Mouse (Mus musculus) splenic B cell, adult 2 months (primary cell): ENCODE results near the gene Nln.

Experiments
- DNase-seq: peaks from one replicate; pipeline ENCODE4 v3.0.0-alpha.2; 2011; ENCODE audit warnings: low read depth, low spot score
- H3K27me3 ChIP-seq: 2 replicates; pipeline ENCODE4 v1.6.1; 2012; ENCODE audit warnings: mild to moderate bottlenecking, low read length, moderate library complexity, mixed read lengths; ENCODE audit not compliant: control insufficient read depth, poor library complexity, insufficient read depth, severe bottlenecking
- H3K36me3 ChIP-seq: 2 replicates; pipeline ENCODE4 v1.6.1; 2012; ENCODE audit warnings: mild to moderate bottlenecking, low read length, moderate library complexity, mixed read lengths; ENCODE audit not compliant: control insufficient read depth, poor library complexity, insufficient read depth, severe bottlenecking

Gene Nln

DNA sequence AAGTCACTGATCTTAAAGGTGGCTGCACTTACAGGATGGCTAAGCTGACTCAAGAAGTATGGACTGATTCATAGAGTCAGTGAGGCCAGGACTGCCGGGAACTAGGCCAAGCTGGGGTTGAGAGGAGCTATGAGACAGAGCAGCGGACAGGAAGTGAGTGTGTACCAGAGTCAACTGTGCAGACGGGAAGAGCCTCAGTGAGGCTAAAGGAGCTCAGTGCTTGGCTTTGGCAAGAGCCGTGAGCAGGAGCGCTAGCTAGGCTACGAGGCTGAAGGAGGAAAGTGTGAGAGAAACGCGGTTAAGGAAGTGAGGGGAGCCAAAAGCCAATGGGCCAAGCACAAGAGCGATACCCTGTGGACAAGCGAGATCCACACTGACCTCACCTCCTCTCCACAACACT lies 34.7 kb downstream of the Nln start:
- Histone ChIP-seq H3K36me3 (no peaks in the 10 kb centered on the region), H3K27me3 (no peaks in the 10 kb centered on the region)
- no peak for DNase-seq

DNA sequence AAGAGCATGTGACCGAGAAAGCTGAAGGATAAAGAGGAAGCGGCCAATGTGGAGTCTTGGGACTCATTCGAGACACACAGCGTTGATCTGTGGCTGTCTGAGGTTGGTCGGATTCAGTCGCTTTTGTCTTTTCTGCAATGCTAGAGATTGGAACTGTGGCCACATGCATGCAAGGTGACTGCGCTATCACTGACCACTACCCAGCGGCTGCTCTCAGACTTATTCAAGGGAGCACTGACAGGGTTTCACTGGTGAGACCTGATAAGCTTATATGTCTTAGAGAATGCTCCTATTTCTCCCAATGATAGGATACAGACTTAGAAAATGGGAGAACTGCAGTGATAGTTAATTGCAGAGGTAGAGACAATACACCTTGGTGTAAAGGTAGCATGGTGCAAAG lies 35.2 kb downstream of the Nln start:
- H3K36me3 ChIP-seq = no peaks in the 10 kb centered on the region

GRCm38 (mm10) chr13:104072351-104072750 lies 37.1 kb downstream of the Nln start:
- peaks cover 6% of the 10 kb centered on the region for H3K36me3 ChIP-seq
- no peak for DNase-seq
- H3K27me3 ChIP-seq = no peaks in the 10 kb centered on the region

More for the DNA sequence above, 35.2 kb downstream of the Nln start:
- no peak for DNase-seq
- no peaks in the 10 kb centered on the region for H3K27me3 ChIP-seq

- H3K36me3 ChIP-seq = peaks cover 6% of the 10 kb centered on the region
- H3K27me3 ChIP-seq = no peaks in the 10 kb centered on the region
- DNase-seq = no peak
Measured at GRCm38 (mm10) chr13:104070703-104071102, 38.7 kb downstream of the Nln start.

DNA sequence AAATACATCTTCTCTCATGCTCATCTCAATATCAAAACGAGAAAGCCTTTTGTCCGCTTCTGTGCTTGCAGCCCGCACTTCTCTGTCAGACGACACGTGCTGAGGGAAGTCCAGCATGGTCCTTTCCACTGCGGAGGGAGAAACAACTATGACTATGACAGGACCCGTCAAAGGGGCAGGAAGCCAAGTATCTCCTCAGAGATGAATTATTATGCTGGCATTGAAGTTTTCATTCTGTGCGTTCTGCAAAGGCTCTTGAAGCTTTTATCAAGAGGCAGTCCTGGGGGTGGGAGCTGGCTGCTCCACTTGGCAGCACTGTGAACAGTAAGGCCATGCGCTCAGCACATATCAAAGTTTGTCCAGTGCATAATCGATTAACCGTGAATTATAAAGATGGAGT lies 40.2 kb downstream of the Nln start:
- Histone ChIP-seq H3K36me3 (peaks cover 6% of the 10 kb centered on the region), H3K27me3 (no peaks in the 10 kb centered on the region)
- no peak for DNase-seq

GRCm38 (mm10) chr13:104065649-104066347 lies 43.6 kb downstream of the Nln start:
- peaks cover 7% of the 10 kb centered on the region for H3K36me3 ChIP-seq
- no peaks in the 10 kb centered on the region for H3K27me3 ChIP-seq
- DNase-seq = no peak

GRCm38 (mm10) chr13:104063061-104063460 lies 46.4 kb downstream of the Nln start:
- no peak for DNase-seq
- 0 out of 2 replicates have a peak, but pooled peaks cover 1% of the 10 kb centered on the region for H3K36me3 ChIP-seq
- H3K27me3 ChIP-seq = no peaks in the 10 kb centered on the region

GRCm38 (mm10) chr13:104061975-104062750 lies 47.3 kb downstream of the Nln start:
- 0 out of 2 replicates have a peak, but pooled peaks cover 1% of the 10 kb centered on the region for H3K36me3 ChIP-seq
- no peaks in the 10 kb centered on the region for H3K27me3 ChIP-seq
- DNase-seq = no peak

GRCm38 (mm10) chr13:104060231-104060630 lies 49.2 kb downstream of the Nln start:
- no peaks in the 10 kb centered on the region for H3K27me3 ChIP-seq
- DNase-seq = no peak
- H3K36me3 ChIP-seq = 0 out of 2 replicates have a peak, but pooled peaks cover 1% of the 10 kb centered on the region

GRCm38 (mm10) chr13:104059536-104059935 lies 49.9 kb downstream of the Nln start:
- Histone ChIP-seq H3K36me3 (0 out of 2 replicates have a peak, but pooled peaks cover 1% of the 10 kb centered on the region), H3K27me3 (no peaks in the 10 kb centered on the region)
- DNase-seq = no peak

DNA sequence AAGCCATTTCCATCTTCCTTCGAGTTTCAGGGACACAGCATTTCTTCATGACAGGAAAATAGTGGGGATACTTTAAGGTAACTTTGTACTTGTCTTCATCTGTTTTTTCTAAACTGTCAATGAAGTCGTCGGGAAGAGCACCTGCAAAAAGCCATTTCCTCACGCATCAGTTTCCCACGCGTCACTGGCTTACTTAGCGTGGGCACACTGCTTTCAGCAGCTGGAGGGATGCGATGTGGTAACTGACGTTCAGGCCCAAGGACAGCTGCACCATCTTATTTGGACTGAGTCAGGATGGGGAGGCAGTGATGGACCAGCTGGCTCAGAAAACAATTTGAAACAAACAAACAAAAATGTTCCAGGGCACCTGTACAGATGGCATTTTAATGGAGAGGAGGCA lies 50.7 kb downstream of the Nln start:
- DNase-seq = no peak
- no peaks in the 10 kb centered on the region for H3K27me3 ChIP-seq
- 0 out of 2 replicates have a peak, but pooled peaks cover 1% of the 10 kb centered on the region for H3K36me3 ChIP-seq

GRCm38 (mm10) chr13:104052271-104052753 lies 57.1 kb downstream of the Nln start:
- DNase-seq = no peak
- H3K27me3 ChIP-seq = no peaks in the 10 kb centered on the region
- H3K36me3 ChIP-seq = no peaks in the 10 kb centered on the region

DNA sequence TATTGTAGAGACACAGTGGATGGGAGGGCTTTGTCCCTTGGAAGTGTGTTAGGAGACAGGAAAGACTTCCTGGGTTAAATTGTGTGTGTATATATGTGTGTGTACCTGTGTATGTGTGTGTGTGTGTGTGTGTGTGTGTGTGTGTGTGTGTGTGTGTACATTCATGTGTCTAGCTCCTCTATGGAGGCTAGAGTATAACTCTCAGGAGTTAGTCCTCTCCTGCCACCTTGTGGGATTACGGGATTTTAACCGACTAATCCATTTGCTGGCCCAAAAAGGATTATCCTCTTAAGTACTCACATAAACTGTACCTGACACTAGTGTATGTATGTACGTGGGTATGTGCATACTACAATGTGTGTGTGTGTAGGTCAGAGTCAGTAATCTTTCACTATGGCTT lies 60.6 kb downstream of the Nln start:
- peak; percentile 10 for DNase-seq
- no peaks in the 10 kb centered on the region for H3K36me3 ChIP-seq

DNA sequence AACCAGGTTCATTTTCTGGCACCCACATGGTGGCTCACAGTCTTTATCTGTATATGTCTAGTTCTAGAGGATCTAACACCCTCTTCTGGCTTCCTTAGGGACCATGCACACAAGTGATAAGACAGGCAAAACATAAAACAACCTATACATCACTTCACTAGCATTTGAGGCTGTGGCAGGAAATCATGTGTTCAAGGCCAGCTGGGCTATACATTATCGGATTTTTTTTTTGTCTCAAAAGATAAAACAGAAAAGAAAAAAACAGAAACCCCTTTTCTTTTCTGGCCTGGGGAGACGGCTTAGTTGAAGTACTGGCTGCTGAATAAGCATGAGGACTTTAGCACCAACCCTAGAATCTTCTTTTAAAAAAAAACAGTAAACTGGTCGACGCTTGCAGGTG lies 64.3 kb downstream of the Nln start:
- H3K27me3 ChIP-seq = no peaks in the 10 kb centered on the region
- no peak for DNase-seq
- no peaks in the 10 kb centered on the region for H3K36me3 ChIP-seq

More for the DNA sequence above, 60.6 kb downstream of the Nln start:
- no peaks in the 10 kb centered on the region for H3K27me3 ChIP-seq

DNA sequence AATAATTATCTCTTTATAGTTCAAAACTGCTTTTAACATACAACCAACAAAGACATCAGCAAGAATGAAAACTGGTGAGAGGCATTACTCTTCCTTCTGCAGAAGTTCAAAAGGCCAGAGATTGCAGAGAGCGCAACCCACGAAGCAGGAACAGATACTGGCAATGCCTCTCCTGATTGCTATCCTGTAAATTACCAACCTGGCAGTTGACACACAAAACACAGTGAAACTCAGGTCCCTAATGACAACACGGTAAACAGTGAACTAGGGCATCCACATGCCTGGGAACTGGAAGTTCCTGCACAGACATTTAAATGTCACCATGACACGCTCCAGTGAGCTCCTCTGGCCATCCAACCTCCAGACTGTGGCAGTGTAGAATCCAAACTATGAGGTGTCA lies 65.1 kb downstream of the Nln start:
- Histone ChIP-seq H3K27me3 (no peaks in the 10 kb centered on the region), H3K36me3 (no peaks in the 10 kb centered on the region)
- DNase-seq = no peak
